Mouse (Mus musculus) inflammation-experienced regulatory T-cells, adult 6 months (primary cell): ENCODE results near the gene Fto. TPM values are rescaled to one million over a fixed set of nuclear protein-coding genes. Genes with fewer than 3 reads are reported as not detected.

Experiments
- ATAC-seq: one replicate; pipeline ENCODE4 v1.8.0; 2017
- polyA plus RNA-seq, 3 experiments: library from polyadenylated mRNA; unstranded; fragments of 100-300 nt; shearing (Covaris generic); gene quantifications; one replicate each; pipeline ENCODE4 v1.2.1; 2017

The Fto gene
- polyA plus RNA-seq, 3 experiments from 2014 or later: 41.0 to 102 (median 94.5) TPM

GRCm38 (mm10) chr8:91684596-91685317, 371.4 kb downstream of the Fto start:
- ATAC-seq: no peak

GRCm38 (mm10) chr8:91685408-91685807, 372.1 kb downstream of the Fto start:
- no peak for ATAC-seq

- ATAC-seq: no peak
These were observed 378.9 kb downstream of the Fto start for GRCm38 (mm10) chr8:91692056-91692721.

- no peak for ATAC-seq
These were observed 393.2 kb downstream of the Fto start for GRCm38 (mm10) chr8:91706533-91706932.

DNA sequence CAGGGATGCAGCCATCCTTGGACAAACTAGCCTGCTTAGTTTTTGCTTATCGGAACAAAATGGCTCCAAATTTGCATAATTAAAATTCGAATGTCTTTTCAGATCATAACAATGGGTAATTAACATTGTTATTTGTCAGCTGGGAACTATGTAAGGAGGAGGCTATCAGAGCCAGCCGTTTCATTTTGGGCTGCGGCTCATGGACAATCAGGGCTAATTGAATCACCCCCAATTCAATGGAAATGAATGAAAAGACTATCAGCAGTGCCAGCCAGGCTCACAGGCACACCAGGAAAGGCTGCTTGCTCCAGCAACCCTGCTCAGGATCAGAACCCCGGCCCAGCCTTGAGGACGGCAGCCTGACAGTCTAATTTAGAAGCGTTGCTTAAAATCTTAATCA, 395.3 kb downstream of the Fto start:
- ATAC-seq: no peak

DNA sequence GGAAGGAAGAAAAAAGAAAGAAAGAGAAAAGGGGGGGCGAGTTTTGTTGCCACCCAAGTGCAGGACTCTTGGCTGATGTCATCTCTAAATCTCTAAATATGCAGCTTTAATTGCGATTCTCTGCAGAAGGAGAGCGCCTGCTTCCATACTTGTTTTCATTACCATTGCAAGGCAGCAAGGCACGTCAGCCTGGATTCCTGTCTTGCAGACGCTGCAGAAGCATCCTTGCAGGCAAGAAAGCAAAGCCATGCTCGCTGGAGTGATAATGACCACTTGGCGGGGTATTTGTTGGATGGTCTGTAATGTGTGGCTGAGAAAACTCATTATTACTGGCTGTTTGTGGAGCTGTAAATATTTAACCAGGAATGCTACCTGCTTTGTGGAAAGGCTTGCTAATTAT, 396.4 kb downstream of the Fto start:
- no peak for ATAC-seq

DNA sequence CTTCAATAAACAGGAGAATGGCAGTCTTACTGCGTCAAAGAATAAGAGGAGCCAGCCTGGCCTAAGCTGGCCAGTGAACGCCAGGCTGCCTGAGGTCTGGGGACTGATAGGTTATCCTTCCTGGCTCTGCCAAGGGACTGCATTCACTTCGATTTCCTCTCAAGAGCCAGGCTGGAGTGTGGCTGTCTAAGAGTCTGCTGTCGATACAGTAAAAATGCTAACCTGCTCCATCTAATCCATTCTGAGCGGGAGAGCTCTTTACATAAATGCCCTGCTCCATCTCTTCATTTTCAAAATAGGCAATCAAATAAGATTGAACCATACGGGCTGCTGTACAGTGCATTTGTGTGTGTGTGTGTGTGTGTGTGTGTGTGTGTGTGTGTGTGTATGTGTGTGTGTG, 397.9 kb downstream of the Fto start:
- no peak for ATAC-seq

DNA sequence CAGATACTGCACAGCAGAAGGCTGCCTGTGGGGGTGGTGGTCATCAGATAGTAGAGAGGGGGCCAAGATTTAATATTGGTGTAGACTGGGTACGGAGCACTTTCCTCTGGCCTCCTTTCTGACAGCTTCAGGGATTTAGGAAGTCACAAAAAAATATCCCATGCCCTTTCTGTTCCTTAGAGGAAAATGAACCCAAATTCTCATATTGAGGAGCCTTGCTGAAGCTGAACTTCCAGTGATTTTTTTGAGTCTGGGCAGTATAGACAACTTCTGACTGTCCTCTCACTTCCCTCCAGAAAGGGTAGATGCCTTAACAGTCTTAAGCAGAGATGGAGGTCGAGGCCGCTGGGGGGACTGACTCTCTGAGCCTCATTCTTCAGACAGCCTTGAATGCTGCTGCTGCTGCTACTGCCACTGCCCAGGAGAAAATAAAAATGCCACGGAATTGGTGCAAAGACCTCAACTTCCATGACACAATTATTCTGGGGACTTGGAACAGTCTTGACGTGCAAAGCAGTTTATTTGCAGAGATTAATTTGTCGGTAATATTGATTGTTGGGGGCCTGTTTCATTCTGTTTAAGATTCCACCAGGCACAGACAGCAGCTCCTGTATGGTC, 398.8 kb downstream of the Fto start:
- no peak for ATAC-seq

- ATAC-seq: no peak
These were observed 399.6 kb downstream of the Fto start for GRCm38 (mm10) chr8:91712731-91713569.

GRCm38 (mm10) chr8:91713677-91714312, 400.5 kb downstream of the Fto start:
- ATAC-seq: no peak

DNA sequence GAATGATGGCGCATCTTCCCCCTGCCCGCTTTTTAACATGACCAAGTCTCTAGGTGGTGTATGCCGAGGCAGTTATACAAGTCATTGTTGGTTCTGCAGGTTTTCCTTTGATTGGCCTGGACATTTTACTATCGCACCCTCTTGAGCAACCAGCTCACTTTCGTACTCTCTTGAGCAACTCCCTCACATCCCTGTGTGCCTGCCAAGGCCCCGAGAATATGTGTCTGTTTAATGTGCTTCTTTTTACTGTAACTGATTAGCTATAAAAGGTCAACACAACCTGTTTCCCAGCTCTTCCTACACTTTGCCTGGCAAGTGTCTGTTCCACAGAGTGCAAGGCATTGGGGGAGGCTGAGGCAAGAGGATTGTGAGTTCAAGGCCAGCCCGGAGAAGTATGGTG, 401.4 kb downstream of the Fto start:
- ATAC-seq: no peak

GRCm38 (mm10) chr8:91715387-91716085, 402.2 kb downstream of the Fto start:
- ATAC-seq: no peak

Other genes starting within 250 kb of the Fto start
- 100 to 1,000 TPM in 2 of 3 experiments, 10 to 100 TPM in 1; 95.6 to 217 (median 139) TPM for gene Rbl2, start 243.5 kb upstream of the Fto start, polyA plus RNA-seq
- 10 to 100 TPM; 22.7 to 36.9 (median 29.0) TPM for gene Aktip, start 113.5 kb upstream of the Fto start, polyA plus RNA-seq
- 1 to 10 TPM; 1.8 to 3.8 (median 2.9) TPM for gene Rpgrip1l, start 263 bp upstream of the Fto start, polyA plus RNA-seq